Mouse (Mus musculus) liver (tissue): ENCODE data around the gene Spata6.

ENCODE experiments used
- DNase-seq: peaks from one replicate; pipeline ENCODE4 v3.0.0-alpha.2; 2020; ENCODE audit warnings: mixed read lengths

Spata6 gene

DNA sequence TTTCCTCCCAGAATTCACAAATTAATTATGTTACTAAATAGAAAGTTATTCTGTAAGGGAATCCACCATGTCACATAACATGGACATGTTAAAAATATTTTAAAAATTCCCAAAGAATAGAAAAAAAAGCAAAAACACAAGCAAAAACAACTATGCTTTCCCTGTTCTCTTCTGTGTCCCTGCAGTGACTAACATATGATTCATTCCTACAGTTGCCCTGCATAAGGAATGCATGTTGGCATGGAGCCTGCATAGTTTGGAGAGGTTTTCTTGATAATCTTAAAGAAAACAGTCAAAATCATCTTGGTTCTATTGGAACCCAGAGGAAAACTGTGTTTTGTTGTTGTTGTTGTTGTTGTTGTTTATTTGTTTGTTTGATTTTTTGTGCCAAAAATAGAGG lies 132.8 kb downstream of the Spata6 start:
- no peak for DNase-seq

DNA sequence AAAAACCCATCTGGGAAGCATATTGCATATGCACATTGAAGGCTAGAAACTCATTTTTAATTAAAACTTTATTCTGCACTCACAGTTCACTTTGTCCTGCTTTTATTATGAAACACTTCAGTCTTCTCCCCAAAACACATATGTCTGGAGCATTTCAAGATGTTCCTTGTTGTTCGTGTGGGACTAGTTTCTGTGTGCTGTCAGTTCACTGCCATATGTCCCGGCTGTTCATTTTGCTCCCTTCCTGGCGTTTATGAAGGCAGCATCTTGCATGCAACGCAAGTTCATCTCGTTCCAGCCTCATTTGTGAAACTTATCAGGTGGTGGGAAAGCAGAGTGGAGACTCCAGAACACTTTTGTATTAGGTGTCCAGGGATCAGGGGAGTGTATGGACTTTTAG lies 146.9 kb downstream of the Spata6 start:
- DNase-seq, result no peak

DNA sequence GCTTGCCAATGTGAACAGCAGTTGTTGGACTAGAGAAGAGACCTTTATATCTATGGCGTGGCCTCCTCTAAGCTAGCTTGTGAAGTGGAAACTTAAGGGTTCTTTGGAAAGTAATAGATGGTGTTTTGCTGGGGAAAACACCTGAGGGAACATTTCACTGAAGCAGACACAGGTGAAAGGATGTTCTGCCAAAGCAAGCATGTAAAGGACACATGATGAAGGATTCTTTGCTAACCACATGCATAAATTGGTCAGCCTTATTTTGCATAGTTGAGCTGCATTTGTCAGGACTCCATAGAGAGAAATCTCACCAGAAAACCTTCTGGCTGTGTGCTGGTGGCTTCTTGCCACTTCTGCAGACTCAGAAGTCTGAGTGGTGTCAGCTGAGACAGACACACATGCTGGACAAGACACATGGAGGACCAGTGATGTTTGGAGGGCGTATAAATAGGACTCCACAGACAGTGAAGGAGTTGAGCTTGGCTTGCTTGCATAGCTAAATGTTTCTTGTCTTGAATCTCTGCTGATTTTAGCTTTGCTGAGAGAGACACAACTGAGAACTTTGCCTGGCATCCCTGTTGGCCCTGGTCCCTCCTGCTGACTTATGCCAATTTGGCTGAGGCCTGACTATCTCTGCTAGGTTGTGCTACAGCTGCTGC lies 148.1 kb downstream of the Spata6 start:
- DNase-seq, result no peak
